Mouse (Mus musculus): ENCODE data around the gene Ccdc91.

Gene Ccdc91

DNA sequence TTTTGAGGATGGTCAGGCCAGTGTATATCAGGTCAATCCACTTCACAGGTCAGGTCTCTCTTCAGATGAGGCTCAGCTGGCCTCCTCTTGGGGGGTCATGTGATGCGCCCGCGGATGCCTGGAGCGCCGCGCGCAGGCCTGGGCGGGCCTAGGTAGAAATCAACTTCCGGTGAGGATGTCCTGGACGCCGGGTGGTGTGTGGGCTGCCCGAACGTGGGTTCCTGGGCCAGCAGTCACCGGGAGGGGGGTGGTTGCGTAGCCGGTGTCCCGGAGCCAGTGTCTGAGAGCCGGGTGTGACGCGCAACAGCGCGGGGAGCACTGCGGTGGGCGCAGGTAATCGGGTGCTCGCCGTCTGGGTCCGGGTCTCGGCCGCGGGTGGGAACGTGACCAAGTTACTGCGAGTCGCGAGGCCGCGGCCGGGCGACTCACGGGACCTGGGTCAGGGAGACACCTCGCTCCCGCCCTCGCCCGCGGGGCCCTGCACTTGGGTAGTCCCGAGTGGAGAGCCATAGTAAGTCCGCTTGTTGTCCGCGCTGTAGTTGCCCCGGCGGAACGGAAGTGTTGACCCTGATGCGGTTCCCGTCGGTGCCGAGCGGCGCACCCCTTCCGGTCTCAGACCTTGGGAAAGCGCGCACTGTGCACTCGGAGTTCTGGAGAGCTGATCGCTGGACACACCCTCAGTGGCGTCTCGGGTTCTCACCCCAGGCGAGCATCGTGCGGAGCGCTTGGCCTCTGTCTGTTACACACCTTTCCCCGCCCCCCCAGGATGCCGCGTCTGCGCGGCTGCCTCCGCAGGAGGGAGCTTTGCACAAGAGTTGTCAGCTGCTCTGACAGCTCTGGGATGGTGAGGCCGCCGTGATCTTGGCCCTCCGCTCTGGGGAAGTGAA is at the start of gene Ccdc91:
TSS of gene Ccdc91 (plus strand) at position 102 of the 887 bp plus-strand sequence.
- peak; percentile 75 for DNase-seq (ENCODE audit: low spot score)

DNA sequence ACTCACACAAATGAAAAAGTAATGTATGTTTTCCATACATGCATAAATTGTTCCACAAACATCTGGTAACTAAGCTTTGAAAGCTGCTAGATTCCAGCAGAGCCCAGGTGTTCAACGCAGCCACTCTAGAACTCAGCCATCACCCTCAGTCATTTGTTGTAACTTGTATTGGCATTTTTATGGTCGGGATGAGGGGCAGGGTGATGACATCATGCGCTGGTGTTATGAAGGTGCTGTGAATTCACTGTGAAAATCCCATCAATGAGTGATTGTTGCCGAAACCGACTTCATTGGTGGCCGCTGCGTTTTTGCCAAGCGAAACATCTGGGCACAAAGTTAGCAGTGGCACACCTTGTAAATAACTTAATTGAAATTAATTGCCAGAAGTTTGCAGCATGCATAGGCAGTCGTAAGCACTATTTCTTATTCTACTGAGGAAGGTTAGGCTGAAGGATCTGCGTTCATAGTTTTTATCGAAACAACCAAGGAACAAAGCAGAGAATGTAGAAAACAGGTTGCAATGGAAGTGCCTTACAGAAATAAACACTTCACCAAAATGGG is 48.6 kb upstream of the Ccdc91 start:
- DNase-seq (ENCODE audit: low spot score) = no peak

DNA sequence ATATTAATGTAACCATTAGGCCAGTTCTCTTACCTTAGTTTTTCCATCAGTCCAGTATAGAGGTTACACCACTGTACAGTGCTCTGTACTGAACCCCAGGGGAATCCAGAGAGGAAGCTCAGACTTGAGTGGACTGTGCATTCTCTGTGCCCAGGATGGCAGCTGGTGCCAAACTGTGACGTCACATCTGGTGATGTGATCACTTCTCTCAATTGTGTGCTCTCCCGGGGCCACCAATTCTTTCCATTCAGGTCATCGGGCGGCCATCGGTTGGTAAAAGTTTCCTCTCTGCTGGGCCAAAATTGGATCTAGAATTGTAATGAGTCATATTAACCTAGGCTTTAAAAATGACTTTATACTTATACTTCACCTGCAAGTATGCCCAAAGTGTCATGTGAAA is 19.9 kb upstream of the Ccdc91 start:
- DNase-seq (ENCODE audit: low spot score) = no peak

- DNase-seq (ENCODE audit: low spot score) = no peak
These were observed 16.9 kb upstream of the Ccdc91 start for GRCm38 (mm10) chr6:147458637-147459301.

- DNase-seq (ENCODE audit: low spot score) = no peak
These were observed 5.6 kb upstream of the Ccdc91 start for GRCm38 (mm10) chr6:147470016-147470415.

DNA sequence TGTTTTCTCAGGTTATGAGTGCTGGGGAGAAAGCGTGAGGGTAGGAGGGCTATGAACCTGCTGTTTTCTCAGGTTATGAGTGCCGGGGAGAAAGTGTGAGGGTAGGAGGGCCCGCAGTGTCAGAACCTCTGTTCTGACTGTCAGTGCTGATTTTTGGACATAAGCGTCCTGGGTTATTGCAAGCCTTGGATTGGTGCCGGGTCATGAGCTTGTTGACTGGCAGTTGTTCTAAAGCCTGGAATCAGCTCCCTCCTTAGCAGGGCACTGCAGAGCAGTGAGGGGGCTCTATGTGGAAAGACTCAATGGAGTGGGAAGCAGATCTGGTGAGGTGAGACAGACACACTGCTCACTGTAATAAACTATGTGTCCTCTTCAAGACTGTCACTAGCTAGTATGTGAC is 5.5 kb downstream of the Ccdc91 start:
- no peak for DNase-seq (ENCODE audit: low spot score)

DNA sequence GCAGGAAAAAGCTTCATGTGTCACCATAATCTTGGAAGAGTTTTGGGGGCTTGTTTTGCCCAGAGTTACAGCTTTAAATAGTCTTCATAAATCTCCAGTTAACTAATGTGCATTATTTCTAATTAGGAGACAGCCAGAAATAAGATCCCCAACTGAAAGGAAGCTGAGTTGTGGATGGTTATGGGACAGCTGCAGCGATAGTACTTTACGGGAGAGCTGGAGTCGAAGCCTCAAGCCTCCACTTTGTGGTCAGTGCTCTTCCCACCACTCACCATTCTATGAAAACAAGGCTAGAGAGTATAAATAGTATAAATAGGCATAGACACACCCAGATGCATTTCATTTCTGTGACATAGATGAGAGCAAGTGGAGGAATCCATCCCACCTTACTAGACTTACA is 14.5 kb downstream of the Ccdc91 start:
- DNase-seq (ENCODE audit: low spot score) = no peak

GRCm38 (mm10) chr6:147492551-147492950 is 16.9 kb downstream of the Ccdc91 start:
- DNase-seq (ENCODE audit: low spot score) = no peak

GRCm38 (mm10) chr6:147501439-147501838 is 25.8 kb downstream of the Ccdc91 start:
- no peak for DNase-seq (ENCODE audit: low spot score)

DNA sequence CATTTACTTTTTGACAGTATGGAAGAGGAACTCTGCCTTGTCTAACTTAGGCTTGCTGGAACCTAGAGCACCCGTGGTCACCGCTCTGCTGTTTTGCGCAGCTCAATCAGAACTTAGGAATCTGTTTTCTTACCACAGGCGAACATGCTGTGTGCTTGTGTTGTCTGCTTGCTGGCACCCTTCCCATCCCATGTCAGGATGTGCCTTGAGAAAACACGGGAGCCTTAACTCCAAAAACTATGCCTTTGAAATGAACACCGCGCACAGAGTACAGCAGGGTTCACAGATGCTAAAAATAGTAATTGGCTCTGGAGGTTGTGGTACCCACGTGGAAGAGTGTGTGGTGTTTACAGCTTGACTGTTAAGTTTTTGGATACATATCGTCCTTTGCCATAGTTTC is 30.4 kb downstream of the Ccdc91 start:
- no peak for DNase-seq (ENCODE audit: low spot score)

- DNase-seq (ENCODE audit: low spot score) = no peak
These were observed 30.9 kb downstream of the Ccdc91 start for GRCm38 (mm10) chr6:147506496-147506895.

- no peak for DNase-seq (ENCODE audit: low spot score)
These were observed 31.6 kb downstream of the Ccdc91 start for GRCm38 (mm10) chr6:147507186-147507585.

GRCm38 (mm10) chr6:147510516-147510915 is 34.9 kb downstream of the Ccdc91 start:
- no peak for DNase-seq (ENCODE audit: low spot score)

GRCm38 (mm10) chr6:147517909-147518308 is 42.3 kb downstream of the Ccdc91 start:
- DNase-seq (ENCODE audit: low spot score) = peak; percentile 7

GRCm38 (mm10) chr6:147525236-147525635 is 49.6 kb downstream of the Ccdc91 start:
- DNase-seq (ENCODE audit: low spot score) = no peak

DNA sequence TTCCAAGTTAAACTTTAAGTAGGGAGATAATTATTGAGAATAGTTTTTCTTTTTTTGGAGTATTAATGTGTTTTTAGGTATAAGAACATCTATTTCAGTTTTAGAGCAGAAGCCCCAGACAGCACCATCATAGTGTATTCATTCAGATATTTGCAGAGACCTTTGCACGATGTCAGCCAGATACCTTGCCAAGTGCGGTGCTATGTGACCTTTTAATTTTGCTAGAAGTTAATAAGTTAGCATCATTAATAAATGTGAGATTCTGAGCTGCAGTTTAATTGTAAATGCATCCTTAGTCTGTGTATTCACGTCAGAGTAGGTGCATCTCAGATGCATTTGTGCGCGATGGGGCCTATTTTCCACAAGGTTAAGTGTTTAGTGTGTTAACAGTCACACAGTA is 59.3 kb downstream of the Ccdc91 start:
- DNase-seq (ENCODE audit: low spot score) = no peak

DNA sequence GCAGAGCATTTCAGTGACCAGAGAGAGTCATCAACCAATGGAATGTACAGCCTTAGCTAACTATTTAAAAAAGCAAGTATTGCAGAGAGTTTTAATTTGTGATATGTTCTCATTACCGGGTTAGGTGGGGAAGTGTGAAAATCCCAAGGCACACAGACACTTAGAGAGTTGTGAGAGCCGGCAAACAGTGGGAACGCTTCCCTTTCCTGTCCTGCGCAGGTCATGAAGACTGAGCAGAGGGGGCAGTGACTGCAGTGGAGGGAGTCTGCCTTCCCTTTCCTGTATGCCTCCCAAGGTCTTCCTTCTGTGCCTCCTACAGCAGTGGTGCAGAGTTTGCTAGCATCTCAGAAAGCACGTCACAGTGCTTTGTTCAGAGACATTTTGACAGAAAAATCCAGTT is 62.6 kb downstream of the Ccdc91 start:
- no peak for DNase-seq (ENCODE audit: low spot score)

DNA sequence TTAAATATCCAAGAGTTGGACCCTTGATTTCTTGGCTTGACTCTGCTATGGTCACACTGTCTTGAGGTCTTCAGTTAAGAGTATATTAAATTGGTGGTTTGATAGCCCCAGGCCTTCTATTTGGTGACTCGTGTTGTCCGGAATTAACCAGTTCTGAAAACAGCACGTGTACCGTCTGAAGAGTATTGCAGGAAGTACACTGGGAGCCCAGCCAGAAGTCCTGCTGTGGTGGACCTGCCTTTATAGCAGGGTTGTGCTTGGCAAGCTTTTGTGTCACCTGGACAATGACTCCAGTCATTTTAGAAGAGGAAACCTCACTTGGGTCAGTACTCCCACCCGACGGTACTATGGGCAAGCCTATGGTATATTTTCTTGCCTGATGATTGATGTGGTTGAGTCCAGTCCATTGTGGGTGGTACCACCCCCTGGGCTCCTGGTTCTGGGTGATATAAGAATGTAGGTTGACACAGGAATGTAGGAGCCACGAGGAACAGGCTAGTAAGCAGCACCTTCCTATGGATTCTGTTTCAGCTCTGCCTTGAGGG is 63.5 kb downstream of the Ccdc91 start:
- no peak for DNase-seq (ENCODE audit: low spot score)

- DNase-seq (ENCODE audit: low spot score) = no peak
These were observed 65.3 kb downstream of the Ccdc91 start for GRCm38 (mm10) chr6:147540942-147541341.

- DNase-seq (ENCODE audit: low spot score) = no peak
These were observed 80.0 kb downstream of the Ccdc91 start for GRCm38 (mm10) chr6:147555591-147555990.

GRCm38 (mm10) chr6:147559316-147559715 is 83.7 kb downstream of the Ccdc91 start:
- DNase-seq (ENCODE audit: low spot score) = no peak

GRCm38 (mm10) chr6:147560436-147560835 is 84.8 kb downstream of the Ccdc91 start:
- DNase-seq (ENCODE audit: low spot score) = no peak

DNA sequence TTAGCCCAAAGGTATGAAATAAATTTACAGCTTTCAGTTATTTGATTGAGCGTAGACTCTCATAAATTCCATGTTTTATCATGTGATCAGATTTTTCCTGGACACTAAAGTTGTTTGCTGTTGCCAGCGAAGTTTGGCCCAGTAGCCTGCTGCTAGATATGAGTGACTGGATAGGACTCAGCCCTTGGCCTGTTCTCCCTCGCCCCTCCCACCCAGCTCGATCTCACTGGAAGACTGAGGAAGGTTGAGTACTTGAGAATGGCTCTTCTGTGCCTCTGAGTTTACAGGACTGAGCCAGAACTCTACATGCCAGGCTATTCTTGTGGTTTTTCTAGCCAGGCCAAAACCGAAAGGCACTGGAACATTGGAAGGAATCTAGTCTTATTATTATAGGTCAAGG is 93.6 kb downstream of the Ccdc91 start:
- DNase-seq (ENCODE audit: low spot score) = no peak

Measured in layer of hippocampus, adult 9-10 months (tissue).